Mouse (Mus musculus) olfactory bulb, adult 2 months (tissue): ENCODE results near the gene Gm7534.

Source experiments
- CTCF ChIP-seq: fragments of 200-500 bp; IDR thresholded peaks from 2 replicates; pipeline ENCODE4 v1.5.1; 2012; ENCODE audit warnings: low read depth, mild to moderate bottlenecking, low read length, moderate library complexity; ENCODE audit not compliant: insufficient read depth
- POLR2A ChIP-seq: fragments of 200-500 bp; IDR thresholded peaks from 2 replicates; pipeline ENCODE4 v1.6.1; 2012; ENCODE audit warnings: mild to moderate bottlenecking, low read depth, low read length, moderate library complexity; ENCODE audit not compliant: insufficient read depth

DNA sequence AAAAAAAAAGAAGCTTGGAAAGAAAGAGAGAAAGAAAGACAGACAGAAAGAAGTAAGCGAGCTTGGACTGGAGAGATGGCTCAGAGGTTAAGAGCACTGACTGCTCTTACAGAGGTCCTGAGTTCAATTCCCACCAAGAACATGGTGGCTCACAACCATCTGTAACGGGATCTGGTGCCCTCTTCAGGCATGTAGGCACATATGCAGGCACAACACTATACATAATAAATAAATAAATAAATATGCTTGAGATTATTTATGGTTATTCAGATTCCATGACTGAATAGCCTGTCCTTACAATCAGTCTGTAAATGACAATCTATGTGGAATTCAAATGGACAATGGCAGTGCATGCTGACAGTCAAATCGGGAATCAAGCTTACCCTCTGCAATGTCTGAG, 35.9 kb downstream of the Gm7534 start:
- TF ChIP-seq POLR2A: no peak
- no peak for TF ChIP-seq CTCF
